Mouse (Mus musculus) thymus, adult 2 months (tissue): ENCODE results near the gene Zfp941. TPM values are rescaled to one million over a fixed set of nuclear protein-coding genes. Genes with fewer than 3 reads are reported as not detected.
A peak's percentile ranks its signal among the peaks of the same experiment; 100 is the strongest.

Source experiments
- DNase-seq: peaks from one replicate; pipeline ENCODE4 v3.0.0; 2021
- H3K27ac ChIP-seq: fragments of 200-500 bp; 2 replicates; pipeline ENCODE4 v1.5.1; 2012; ENCODE audit warnings: low read length, control low read depth; ENCODE audit not compliant: control insufficient read depth, insufficient read depth
- H3K27me3 ChIP-seq: fragments of 200-500 bp; 2 replicates; pipeline ENCODE4 v1.6.1; 2012; ENCODE audit warnings: mild to moderate bottlenecking, low read length, moderate library complexity, mixed read lengths; ENCODE audit not compliant: control insufficient read depth, insufficient read depth
- H3K36me3 ChIP-seq: fragments of 200-500 bp; 2 replicates; pipeline ENCODE4 v1.6.1; 2012; ENCODE audit warnings: mild to moderate bottlenecking, low read length, moderate library complexity; ENCODE audit not compliant: control insufficient read depth, insufficient read depth
- H3K4me1 ChIP-seq: fragments of 200-500 bp; replicated peaks from 2 replicates; pipeline ENCODE4 v1.6.1; 2012; ENCODE audit warnings: low read length; ENCODE audit not compliant: control insufficient read depth, insufficient read depth
- H3K4me3 ChIP-seq: fragments of 200-500 bp; 2 replicates; pipeline ENCODE4 v1.5.1; 2012; ENCODE audit warnings: mild to moderate bottlenecking, low read length, control low read depth, moderate library complexity; ENCODE audit not compliant: control insufficient read depth, insufficient read depth
- CTCF ChIP-seq: fragments of 200-500 bp; IDR thresholded peaks from 2 replicates; pipeline ENCODE4 v1.5.1; 2012; ENCODE audit warnings: mild to moderate bottlenecking, control low read depth, low read length, moderate library complexity, borderline replicate concordance; ENCODE audit not compliant: control insufficient read depth, poor library complexity, insufficient read depth; ENCODE audit errors: extremely low read depth
- POLR2A ChIP-seq: fragments of 200-500 bp; IDR thresholded peaks from 2 replicates; pipeline ENCODE4 v1.6.1; 2012; ENCODE audit warnings: mild to moderate bottlenecking, low read length, control low read depth, moderate library complexity; ENCODE audit not compliant: control insufficient read depth, poor library complexity, insufficient read depth; ENCODE audit errors: extremely low read depth
- WGBS: fragments of 180-500 bp; shearing (Covaris S2); methylation state at CpG from one replicate; pipeline ENCODE4 v1.1.7; 2018; 5-methylcytosine and 5-hydroxymethylcytosine counted together
- polyA plus RNA-seq: library from polyadenylated mRNA; depleted of rRNA; stranded (reverse); fragments of >200 nt; gene quantifications from 2 replicates; pipeline ENCODE4 v1.2.3, GENCODE M21; 2012

Zfp941 gene
- polyA plus RNA-seq, 1 experiment: 0.22 TPM

DNA sequence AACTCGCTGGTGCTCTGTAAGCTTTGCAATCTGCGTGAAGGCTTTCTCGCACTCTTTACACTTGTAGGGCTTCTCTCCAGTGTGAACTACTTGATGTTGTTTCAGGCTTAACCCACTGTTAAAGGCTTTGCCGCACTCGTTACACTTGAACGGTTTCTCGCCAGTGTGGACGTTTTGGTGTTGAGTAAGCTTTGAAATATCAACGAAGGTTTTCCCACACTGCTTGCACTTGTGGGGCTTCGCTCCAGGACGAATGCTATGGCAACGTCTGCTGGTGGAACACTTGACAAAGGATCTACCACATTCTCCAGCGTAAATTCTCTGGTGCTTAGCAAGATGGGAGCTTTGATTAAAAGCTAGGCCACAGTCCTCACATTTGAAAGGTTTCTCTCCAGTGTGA, 10.3 kb downstream of the Zfp941 start:
- TF ChIP-seq POLR2A (no peak), CTCF (no peak)
- WGBS: 95% methylated on average over 13 of the region's 13 CpGs
- H3K27me3 ChIP-seq: no peaks in the 10 kb centered on the region
- DNase-seq: no peak
- H3K36me3 ChIP-seq: no peaks in the 10 kb centered on the region
- H3K4me1 ChIP-seq: no peaks in the 10 kb centered on the region
- H3K27ac ChIP-seq: no peak overlapping the region
- no peak overlapping the region for H3K4me3 ChIP-seq

DNA sequence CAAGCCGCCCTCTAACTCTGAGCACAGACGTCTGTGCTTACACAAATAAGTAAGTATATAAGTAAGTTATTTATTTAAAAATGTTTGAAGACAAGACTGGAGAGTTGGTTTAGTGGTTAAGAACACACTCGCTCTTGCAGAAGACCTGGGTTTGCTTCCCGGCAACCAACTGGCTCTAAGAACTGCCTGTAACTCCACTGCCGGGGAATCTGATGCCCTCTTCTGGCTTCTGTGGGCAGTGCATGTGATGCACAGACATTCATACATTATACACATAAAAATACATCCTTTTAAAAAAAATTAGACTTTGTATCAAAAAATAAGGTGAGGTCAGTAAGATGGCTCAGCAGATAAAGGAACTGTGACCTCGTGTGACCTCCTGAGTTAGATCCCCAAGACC, 11.5 kb downstream of the Zfp941 start:
- WGBS: 92% methylated on average over 6 of the region's 6 CpGs
- Histone ChIP-seq H3K27ac (no peak overlapping the region), H3K4me1 (no peaks in the 10 kb centered on the region), H3K4me3 (no peak overlapping the region), H3K36me3 (no peaks in the 10 kb centered on the region), H3K27me3 (no peaks in the 10 kb centered on the region)
- no peak for TF ChIP-seq POLR2A
- no peak for DNase-seq

DNA sequence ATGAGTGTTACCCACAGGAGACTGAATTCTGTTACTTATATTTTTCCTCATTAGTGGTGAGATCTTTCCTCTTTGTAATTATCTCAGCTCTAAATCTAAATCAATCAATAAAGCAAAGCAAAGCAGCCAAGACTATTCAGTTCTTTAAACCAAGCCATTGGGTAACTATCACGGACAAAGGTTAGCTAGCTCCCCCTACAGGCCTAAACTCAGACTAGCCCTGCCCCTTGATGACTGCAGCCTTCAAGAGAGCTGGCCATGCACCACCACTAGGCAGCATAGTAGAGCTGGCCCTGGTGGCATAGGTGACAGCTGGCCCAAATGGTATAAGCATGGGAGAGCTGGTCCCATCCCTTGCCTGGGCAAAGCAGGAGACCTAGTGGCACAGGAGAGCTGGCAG, 16.3 kb downstream of the Zfp941 start:
- peak; percentile 48 for DNase-seq
- WGBS: 8% methylated on average over 1 of the region's 1 CpGs
- Histone ChIP-seq H3K4me1 (no peaks in the 10 kb centered on the region), H3K27ac (no peak overlapping the region), H3K4me3 (no peak overlapping the region), H3K27me3 (no peaks in the 10 kb centered on the region), H3K36me3 (no peaks in the 10 kb centered on the region)
- TF ChIP-seq POLR2A (no peak), CTCF (peak; percentile 67; the same call in 1 of the 2 replicates)

DNA sequence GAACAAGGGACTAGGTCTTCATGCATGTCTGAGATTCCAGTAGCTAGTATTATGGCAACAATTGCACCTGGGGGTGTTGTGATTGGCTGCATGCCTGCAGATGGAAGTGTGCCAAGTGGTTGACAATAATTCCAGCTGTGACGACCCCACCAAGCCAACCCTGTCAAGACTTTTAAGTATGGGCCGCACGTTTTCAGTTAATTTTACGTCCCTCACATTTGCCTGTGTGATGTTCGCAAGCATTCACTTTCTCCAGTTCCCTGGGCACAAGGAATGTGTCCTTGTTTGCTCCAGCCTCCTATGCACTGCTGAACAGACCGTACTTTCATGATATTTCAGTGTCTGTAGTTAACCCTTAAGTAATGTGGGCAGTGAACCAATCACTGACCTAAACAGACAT, 19.3 kb downstream of the Zfp941 start:
- no peak for DNase-seq
- H3K36me3 ChIP-seq: no peaks in the 10 kb centered on the region
- H3K4me1 ChIP-seq: no peaks in the 10 kb centered on the region
- H3K4me3 ChIP-seq: no peak overlapping the region
- no peaks in the 10 kb centered on the region for H3K27me3 ChIP-seq
- no peak overlapping the region for H3K27ac ChIP-seq
- TF ChIP-seq POLR2A (no peak), CTCF (no peak)
- 84% methylated on average over 6 of the region's 6 CpGs for WGBS

DNA sequence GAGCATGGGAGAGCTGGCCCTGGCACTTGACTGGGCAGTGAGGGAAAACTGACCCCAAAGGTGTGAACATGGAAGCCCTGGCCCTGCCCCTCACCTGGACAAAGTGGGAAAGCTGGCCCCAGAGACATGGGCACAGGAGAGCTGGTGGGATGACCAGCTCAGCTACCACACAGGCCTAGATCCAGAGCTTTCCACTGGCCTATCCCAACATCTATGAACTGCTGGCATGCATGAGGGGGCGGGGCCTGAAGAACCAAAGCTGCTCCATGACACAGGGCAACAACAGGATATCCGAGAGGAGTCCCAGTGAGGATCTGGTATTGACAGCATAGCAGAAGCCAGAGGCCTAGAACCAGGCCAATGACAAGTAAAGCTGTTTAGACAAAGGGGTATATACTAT, 23.8 kb downstream of the Zfp941 start:
- DNase-seq: no peak
- H3K36me3 ChIP-seq: no peaks in the 10 kb centered on the region
- WGBS: 94% methylated on average over 2 of the region's 2 CpGs
- TF ChIP-seq POLR2A: no peak
- TF ChIP-seq CTCF: no peak
- no peaks in the 10 kb centered on the region for H3K4me1 ChIP-seq
- no peak overlapping the region for H3K4me3 ChIP-seq
- H3K27me3 ChIP-seq: no peaks in the 10 kb centered on the region
- no peak overlapping the region for H3K27ac ChIP-seq

DNA sequence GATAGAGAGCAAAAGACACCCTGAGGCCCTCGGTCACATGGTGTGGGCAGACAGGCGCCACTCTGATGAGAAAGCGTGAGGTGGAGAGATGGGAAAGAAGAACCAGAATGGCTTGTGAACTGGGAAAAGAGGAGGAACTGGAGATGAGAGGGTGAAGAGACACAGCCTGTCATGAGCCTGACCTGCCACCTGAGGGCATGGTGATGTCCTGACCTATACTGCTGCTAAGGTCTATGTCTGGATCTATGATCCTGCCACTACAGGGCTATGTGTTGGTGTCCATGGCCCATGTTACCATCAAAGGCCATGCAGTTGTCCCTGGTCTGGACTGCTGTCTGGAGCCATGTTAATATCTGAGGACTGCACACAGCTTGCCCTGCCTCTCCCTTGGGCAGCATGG, 24.4 kb downstream of the Zfp941 start:
- no peak for TF ChIP-seq CTCF
- TF ChIP-seq POLR2A: no peak
- Histone ChIP-seq H3K4me3 (no peak overlapping the region), H3K27me3 (no peaks in the 10 kb centered on the region), H3K4me1 (no peaks in the 10 kb centered on the region), H3K36me3 (no peaks in the 10 kb centered on the region), H3K27ac (no peak overlapping the region)
- DNase-seq: no peak
- WGBS: 97% methylated on average over 3 of the region's 3 CpGs

DNA sequence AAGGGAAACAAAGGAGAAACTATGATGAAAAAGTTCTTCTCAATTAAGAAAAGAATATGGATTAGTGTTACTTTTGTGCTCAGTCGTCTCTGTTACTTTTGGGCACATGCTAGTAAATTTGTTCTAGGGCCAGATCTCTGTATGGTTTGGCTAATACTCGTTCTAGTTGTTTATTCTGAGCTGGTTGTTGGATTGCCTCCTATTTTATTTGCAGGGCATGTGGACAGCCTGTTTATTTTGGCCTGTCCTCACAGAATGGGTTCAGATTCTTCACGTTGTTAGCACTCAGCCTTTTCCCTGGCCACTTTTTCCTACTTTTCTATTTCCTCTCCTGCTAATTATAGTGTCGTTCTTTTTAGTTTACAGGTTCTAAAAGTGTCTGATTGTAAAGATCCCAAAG, 28.4 kb downstream of the Zfp941 start:
- no peak overlapping the region for H3K4me3 ChIP-seq
- H3K27ac ChIP-seq: no peak overlapping the region
- DNase-seq: no peak
- WGBS: 71% methylated on average over 4 of the region's 4 CpGs
- no peaks in the 10 kb centered on the region for H3K36me3 ChIP-seq
- no peaks in the 10 kb centered on the region for H3K27me3 ChIP-seq
- no peaks in the 10 kb centered on the region for H3K4me1 ChIP-seq
- no peak for TF ChIP-seq CTCF
- no peak for TF ChIP-seq POLR2A
